Mouse (Mus musculus) intestine, postnatal 0 days (tissue): ENCODE measurements at regions not wholly inside any gene's neighbourhood (a gene's known extent, or its start where the extent isn't known, plus 50 kb on each side); places are given as distances from the start of the nearest gene placed in this dataset.

ENCODE experiments used
- ATAC-seq: fragments of 200-750 bp; cut with Nextera tagmentation; 2 replicates; pipeline ENCODE4 v1.8.0; 2017; ENCODE audit warnings: mild to moderate bottlenecking, moderate TSS enrichment, moderate library complexity
- H3K27ac ChIP-seq: fragments of 300-500 bp; sonication (generic); 2 replicates; pipeline ENCODE4 v1.5.1; 2014; ENCODE audit warnings: mild to moderate bottlenecking, low read depth, low read length, moderate library complexity
- H3K27me3 ChIP-seq: fragments of 300-500 bp; sonication (generic); replicated peaks from 2 replicates; pipeline ENCODE4 v1.6.1; 2014; ENCODE audit warnings: low read length, mixed read lengths; ENCODE audit not compliant: control insufficient read depth, insufficient read depth
- H3K36me3 ChIP-seq: fragments of 300-500 bp; sonication (generic); 2 replicates; pipeline ENCODE4 v1.6.1; 2014; ENCODE audit warnings: mild to moderate bottlenecking, moderate library complexity; ENCODE audit not compliant: control insufficient read depth, insufficient read depth
- H3K4me1 ChIP-seq: fragments of 300-500 bp; sonication (generic); replicated peaks from 2 replicates; pipeline ENCODE4 v1.6.1; 2014; ENCODE audit warnings: antibody characterized with exemption, low read length, mixed read lengths; ENCODE audit not compliant: control insufficient read depth, insufficient read depth
- H3K4me2 ChIP-seq: fragments of 300-500 bp; sonication (generic); replicated peaks from 2 replicates; pipeline ENCODE4 v1.6.1; 2014; ENCODE audit warnings: low read depth, mild to moderate bottlenecking, moderate library complexity
- H3K4me3 ChIP-seq: fragments of 300-500 bp; sonication (generic); 2 replicates; pipeline ENCODE4 v1.5.1; 2014; ENCODE audit warnings: low read depth, low read length
- H3K9ac ChIP-seq: fragments of 300-500 bp; sonication (generic); 2 replicates; pipeline ENCODE4 v1.6.1; 2014; ENCODE audit warnings: mild to moderate bottlenecking, low read depth, low read length
- H3K9me3 ChIP-seq: fragments of 300-500 bp; sonication (generic); 2 replicates; pipeline ENCODE4 v1.6.1; 2016; ENCODE audit warnings: mixed run types; ENCODE audit not compliant: control insufficient read depth
- CTCF ChIP-seq: sonication (generic); IDR thresholded peaks from 2 replicates; pipeline ENCODE4 v1.5.1; 2016; ENCODE audit warnings: low read depth, mild to moderate bottlenecking, control low read depth, antibody characterized with exemption, moderate library complexity
- WGBS: fragments of 180-500 bp; shearing (Covaris S2); extraction: QIAGEN DNeasy Blood & Tissue Kit; methylation state at CpG from one replicate; pipeline ENCODE4 v1.1.7; 2014; 5-methylcytosine and 5-hydroxymethylcytosine counted together

DNA sequence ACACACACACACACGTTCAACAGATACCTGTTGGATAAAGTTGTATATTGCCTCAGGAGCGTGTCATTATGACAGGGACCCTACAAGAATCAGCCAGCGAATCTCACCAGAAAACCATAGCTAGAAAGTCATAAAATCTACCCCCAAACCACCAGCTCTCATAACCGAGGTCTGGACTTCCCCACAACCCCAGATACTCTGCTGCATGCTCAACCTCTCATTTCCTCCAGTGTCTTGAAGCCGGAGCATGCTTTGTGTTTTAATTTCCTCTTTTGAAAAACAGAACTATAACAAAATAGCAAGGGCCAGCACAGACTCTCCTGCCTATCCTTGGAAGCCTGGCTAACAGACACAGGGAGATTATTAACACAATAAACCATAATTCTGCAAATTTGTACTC, 597.4 kb upstream of the Sall1 start:
- no peak for ATAC-seq
- Histone ChIP-seq H3K9ac (no peak overlapping the region), H3K4me1 (no peaks in the 10 kb centered on the region), H3K36me3 (no peaks in the 10 kb centered on the region), H3K27ac (no peak overlapping the region), H3K27me3 (no peaks in the 10 kb centered on the region), H3K4me3 (no peak overlapping the region), H3K4me2 (no peak overlapping the region), H3K9me3 (no peaks in the 10 kb centered on the region)
- no peak for TF ChIP-seq CTCF
- WGBS: 45% methylated on average over 5 of the region's 5 CpGs

DNA sequence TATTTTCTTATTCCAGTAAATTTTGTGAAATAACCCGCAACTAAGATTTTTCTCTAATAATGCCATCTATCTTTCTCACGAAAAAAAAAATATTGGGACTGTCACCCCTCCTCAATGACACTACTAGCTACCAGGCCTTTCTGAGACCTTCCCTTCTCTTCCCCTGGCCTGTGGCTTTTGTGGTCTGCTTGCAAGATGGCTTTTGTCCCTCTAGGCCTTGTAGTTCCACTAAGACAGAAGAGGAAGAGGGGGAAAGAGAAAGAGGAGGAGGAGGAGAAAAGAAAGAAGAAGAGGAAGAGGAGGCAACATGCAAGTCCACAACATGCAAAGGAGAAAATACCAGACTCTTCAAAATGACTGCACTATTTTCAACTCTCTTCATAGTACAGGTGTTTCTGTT, 590.9 kb upstream of the Sall1 start:
- WGBS: 88% methylated on average over 2 of the region's 2 CpGs
- Histone ChIP-seq H3K27ac (no peak overlapping the region), H3K27me3 (no peaks in the 10 kb centered on the region), H3K9me3 (no peaks in the 10 kb centered on the region), H3K4me1 (no peaks in the 10 kb centered on the region), H3K36me3 (no peaks in the 10 kb centered on the region), H3K4me2 (no peak overlapping the region), H3K9ac (no peak overlapping the region), H3K4me3 (no peak overlapping the region)
- no peak for TF ChIP-seq CTCF
- ATAC-seq: no peak

- ATAC-seq: no peak
- H3K4me2 ChIP-seq: no peak overlapping the region
- H3K27ac ChIP-seq: no peak overlapping the region
- 72% methylated on average over 5 of the region's 5 CpGs for WGBS
- no peak for TF ChIP-seq CTCF
- no peaks in the 10 kb centered on the region for H3K27me3 ChIP-seq
- H3K36me3 ChIP-seq: no peaks in the 10 kb centered on the region
- H3K9me3 ChIP-seq: no peaks in the 10 kb centered on the region
- no peak overlapping the region for H3K9ac ChIP-seq
- no peak overlapping the region for H3K4me3 ChIP-seq
- H3K4me1 ChIP-seq: no peaks in the 10 kb centered on the region
Measured at GRCm38 (mm10) chr8:89632304-89632703, 588.3 kb upstream of the Sall1 start.

- Histone ChIP-seq H3K36me3 (no peaks in the 10 kb centered on the region), H3K4me3 (no peak overlapping the region), H3K9ac (no peak overlapping the region), H3K4me1 (no peaks in the 10 kb centered on the region), H3K4me2 (no peak overlapping the region), H3K27ac (no peak overlapping the region), H3K27me3 (no peaks in the 10 kb centered on the region), H3K9me3 (no peaks in the 10 kb centered on the region)
- no peak for ATAC-seq
- WGBS: 90% methylated on average over 3 of the region's 3 CpGs
- TF ChIP-seq CTCF: peak; percentile 65
Measured at GRCm38 (mm10) chr8:89630540-89630939, 586.6 kb upstream of the Sall1 start.

DNA sequence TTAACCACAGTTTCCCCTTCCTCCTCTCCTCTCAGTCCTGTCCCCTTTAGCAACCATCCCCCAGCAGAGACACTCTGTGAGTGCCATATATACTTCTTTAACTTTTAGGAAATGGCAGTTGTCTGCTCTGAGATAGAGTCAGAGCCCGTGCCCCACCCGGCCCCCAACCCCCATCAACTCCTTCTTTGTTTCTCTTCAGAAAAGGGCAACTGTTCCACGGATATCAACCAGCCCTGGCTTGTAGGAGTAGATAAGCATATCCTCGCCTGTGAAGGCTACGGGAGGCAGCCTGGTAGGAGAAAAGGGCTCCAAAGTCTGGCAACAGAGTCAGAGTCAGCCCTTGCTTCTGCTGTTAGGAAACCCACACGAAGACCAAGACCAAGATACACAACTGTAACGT, 574.1 kb upstream of the Sall1 start:
- Histone ChIP-seq H3K27ac (no peak overlapping the region), H3K27me3 (no peaks in the 10 kb centered on the region), H3K4me2 (no peak overlapping the region), H3K4me3 (no peak overlapping the region), H3K9me3 (no peaks in the 10 kb centered on the region), H3K4me1 (no peaks in the 10 kb centered on the region), H3K36me3 (no peaks in the 10 kb centered on the region), H3K9ac (no peak overlapping the region)
- 62% methylated on average over 7 of the region's 7 CpGs for WGBS
- TF ChIP-seq CTCF: no peak
- no peak for ATAC-seq

DNA sequence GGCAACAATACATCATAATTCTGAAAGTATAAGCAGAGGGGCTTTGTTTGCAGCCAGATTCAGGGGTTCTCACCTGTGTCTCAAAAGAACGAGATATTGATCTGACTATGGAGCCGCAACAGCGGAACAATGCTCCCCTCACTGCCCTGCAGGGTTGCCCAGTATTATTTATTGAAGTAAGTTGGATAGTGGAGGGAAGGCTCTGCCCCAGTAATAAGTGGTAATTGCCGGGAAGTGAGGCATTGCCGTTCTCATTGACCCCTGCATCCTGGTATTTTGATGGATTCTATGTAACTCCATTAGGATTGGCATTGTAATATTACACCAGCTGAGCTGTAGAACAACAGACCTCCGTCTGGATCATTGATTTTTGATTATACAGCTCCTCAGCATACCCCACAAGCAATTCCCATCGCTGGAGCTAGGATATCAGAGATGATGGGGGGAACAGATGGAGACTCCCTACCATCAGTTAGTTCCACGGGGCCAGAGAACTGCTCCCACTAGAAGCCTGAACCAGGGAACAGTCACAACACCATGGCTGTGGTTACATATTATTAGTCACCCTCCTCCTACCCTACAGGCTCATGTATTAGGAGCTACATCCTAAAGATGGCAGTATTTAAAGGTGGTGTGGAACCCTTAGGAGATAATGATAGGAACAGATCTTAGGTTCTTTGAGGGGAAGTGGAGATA, 572.0 kb upstream of the Sall1 start:
- no peak overlapping the region for H3K9ac ChIP-seq
- no peak overlapping the region for H3K4me3 ChIP-seq
- no peaks in the 10 kb centered on the region for H3K4me1 ChIP-seq
- ATAC-seq: no peak
- H3K4me2 ChIP-seq: no peak overlapping the region
- H3K27me3 ChIP-seq: no peaks in the 10 kb centered on the region
- WGBS: 81% methylated on average over 8 of the region's 8 CpGs
- TF ChIP-seq CTCF: no peak
- no peaks in the 10 kb centered on the region for H3K36me3 ChIP-seq
- no peak overlapping the region for H3K27ac ChIP-seq
- H3K9me3 ChIP-seq: no peaks in the 10 kb centered on the region

GRCm38 (mm10) chr8:89609074-89609473, 565.1 kb upstream of the Sall1 start:
- Histone ChIP-seq H3K4me3 (no peak overlapping the region), H3K36me3 (no peaks in the 10 kb centered on the region), H3K9ac (no peak overlapping the region), H3K4me1 (no peaks in the 10 kb centered on the region), H3K27ac (no peak overlapping the region), H3K4me2 (no peak overlapping the region), H3K27me3 (no peaks in the 10 kb centered on the region), H3K9me3 (no peaks in the 10 kb centered on the region)
- no peak for TF ChIP-seq CTCF
- ATAC-seq: no peak
- 24% methylated on average over 4 of the region's 4 CpGs for WGBS
